Mouse (Mus musculus): ENCODE measurements at regions not wholly inside any gene's neighbourhood (a gene's known extent, or its start where the extent isn't known, plus 50 kb on each side); places are given as distances from the start of the nearest gene placed in this dataset.

GRCm38 (mm10) chr12:70732591-70732990, 92.7 kb upstream of the Frmd6 start:
- Histone ChIP-seq H3K36me3 (ENCODE audit: insufficient read depth, low read length) (no peaks in the 10 kb centered on the region), H3K4me2 (replicated peaks; ENCODE audit: low read depth, low read length) (no peak overlapping the region), H3K4me1 (ENCODE audit: insufficient read depth, low read depth, low read length) (no peaks in the 10 kb centered on the region; the same call in 1 of the 2 replicates), H3K27ac (ENCODE audit: low read length) (no peak overlapping the region), H3K4me3 (ENCODE audit: low read depth, low read length) (no peak overlapping the region), H3K9me3 (ENCODE audit: low read length) (no peaks in the 10 kb centered on the region), H3K9ac (replicated peaks; ENCODE audit: low read depth) (no peak overlapping the region), H3K27me3 (replicated peaks; ENCODE audit: insufficient read depth, low read length) (no peaks in the 10 kb centered on the region)
- 86% methylated on average over 3 of the region's 3 CpGs for WGBS
- ATAC-seq (no peak), DNase-seq (ENCODE audit: low spot score) (no peak)
- no peak for TF ChIP-seq EP300 (IDR thresholded peaks at IDR 0.05)
- TF ChIP-seq CTCF (IDR thresholded peaks at IDR 0.05): no peak

- ATAC-seq (no peak), DNase-seq (ENCODE audit: low spot score) (no peak)
- Histone ChIP-seq H3K36me3 (ENCODE audit: insufficient read depth, low read length) (no peaks in the 10 kb centered on the region), H3K4me2 (replicated peaks; ENCODE audit: low read depth, low read length) (no peak overlapping the region), H3K27me3 (replicated peaks; ENCODE audit: insufficient read depth, low read length) (no peaks in the 10 kb centered on the region), H3K9me3 (ENCODE audit: low read length) (no peaks in the 10 kb centered on the region), H3K4me3 (ENCODE audit: low read depth, low read length) (no peak overlapping the region), H3K4me1 (ENCODE audit: insufficient read depth, low read depth, low read length) (no peaks in the 10 kb centered on the region), H3K27ac (ENCODE audit: low read length) (no peak overlapping the region), H3K9ac (replicated peaks; ENCODE audit: low read depth) (no peak overlapping the region)
- no peak for TF ChIP-seq CTCF (IDR thresholded peaks at IDR 0.05)
- TF ChIP-seq EP300 (IDR thresholded peaks at IDR 0.05): no peak
- 51% methylated on average over 3 of the region's 3 CpGs for whole genome bisulfite sequencing
Observed at GRCm38 (mm10) chr12:70738554-70738953, 86.8 kb upstream of the Frmd6 start.

GRCm38 (mm10) chr12:70739316-70739715, 86.0 kb upstream of the Frmd6 start:
- no peak overlapping the region for H3K4me3 ChIP-seq (ENCODE audit: low read depth, low read length)
- TF ChIP-seq CTCF (IDR thresholded peaks at IDR 0.05) (no peak), EP300 (IDR thresholded peaks at IDR 0.05) (no peak)
- no peak overlapping the region for H3K27ac ChIP-seq (ENCODE audit: low read length)
- H3K4me1 ChIP-seq (ENCODE audit: insufficient read depth, low read depth, low read length): no peaks in the 10 kb centered on the region
- H3K4me2 ChIP-seq (replicated peaks; ENCODE audit: low read depth, low read length): no peak overlapping the region
- ATAC-seq (no peak), DNase-seq (ENCODE audit: low spot score) (no peak)
- H3K9me3 ChIP-seq (ENCODE audit: low read length): no peaks in the 10 kb centered on the region
- no peak overlapping the region for H3K9ac ChIP-seq (replicated peaks; ENCODE audit: low read depth)
- no peaks in the 10 kb centered on the region for H3K27me3 ChIP-seq (replicated peaks; ENCODE audit: insufficient read depth, low read length)
- 92% methylated on average over 6 of the region's 6 CpGs for WGBS
- H3K36me3 ChIP-seq (ENCODE audit: insufficient read depth, low read length): no peaks in the 10 kb centered on the region

GRCm38 (mm10) chr12:70739766-70740165, 85.5 kb upstream of the Frmd6 start:
- DNase-seq (ENCODE audit: low spot score): peak; percentile 10
- Histone ChIP-seq H3K27me3 (replicated peaks; ENCODE audit: insufficient read depth, low read length) (no peaks in the 10 kb centered on the region), H3K27ac (ENCODE audit: low read length) (no peak overlapping the region), H3K4me3 (ENCODE audit: low read depth, low read length) (no peak overlapping the region), H3K4me1 (ENCODE audit: insufficient read depth, low read depth, low read length) (no peaks in the 10 kb centered on the region), H3K9me3 (ENCODE audit: low read length) (no peaks in the 10 kb centered on the region), H3K4me2 (replicated peaks; ENCODE audit: low read depth, low read length) (no peak overlapping the region), H3K36me3 (ENCODE audit: insufficient read depth, low read length) (no peaks in the 10 kb centered on the region), H3K9ac (replicated peaks; ENCODE audit: low read depth) (no peak overlapping the region)
- 56% methylated on average over 7 of the region's 7 CpGs for WGBS
- ATAC-seq: no peak
- TF ChIP-seq EP300 (IDR thresholded peaks at IDR 0.05) (no peak), CTCF (IDR thresholded peaks at IDR 0.05) (no peak)

GRCm38 (mm10) chr12:70742836-70743235, 82.5 kb upstream of the Frmd6 start:
- TF ChIP-seq EP300 (IDR thresholded peaks at IDR 0.05) (no peak), CTCF (IDR thresholded peaks at IDR 0.05) (no peak)
- no peaks in the 10 kb centered on the region for H3K9me3 ChIP-seq (ENCODE audit: low read length)
- no peaks in the 10 kb centered on the region for H3K4me1 ChIP-seq (ENCODE audit: insufficient read depth, low read depth, low read length)
- H3K27me3 ChIP-seq (replicated peaks; ENCODE audit: insufficient read depth, low read length): no peaks in the 10 kb centered on the region
- H3K4me3 ChIP-seq (ENCODE audit: low read depth, low read length): no peak overlapping the region
- no peaks in the 10 kb centered on the region for H3K36me3 ChIP-seq (ENCODE audit: insufficient read depth, low read length)
- no peak for DNase-seq (ENCODE audit: low spot score)
- 71% methylated on average over 3 of the region's 3 CpGs for WGBS
- H3K4me2 ChIP-seq (replicated peaks; ENCODE audit: low read depth, low read length): no peak overlapping the region
- H3K9ac ChIP-seq (replicated peaks; ENCODE audit: low read depth): no peak overlapping the region
- no peak overlapping the region for H3K27ac ChIP-seq (ENCODE audit: low read length)
- no peak for ATAC-seq

- H3K9ac ChIP-seq (replicated peaks; ENCODE audit: low read depth): no peak overlapping the region
- H3K9me3 ChIP-seq (ENCODE audit: low read length): no peaks in the 10 kb centered on the region
- no peaks in the 10 kb centered on the region for H3K36me3 ChIP-seq (ENCODE audit: insufficient read depth, low read length)
- no peak overlapping the region for H3K27ac ChIP-seq (ENCODE audit: low read length)
- WGBS: 42% methylated on average over 2 of the region's 2 CpGs
- H3K4me1 ChIP-seq (ENCODE audit: insufficient read depth, low read depth, low read length): no peaks in the 10 kb centered on the region
- no peak overlapping the region for H3K4me3 ChIP-seq (ENCODE audit: low read depth, low read length)
- H3K27me3 ChIP-seq (replicated peaks; ENCODE audit: insufficient read depth, low read length): no peaks in the 10 kb centered on the region
- no peak for ATAC-seq
- DNase-seq (ENCODE audit: low spot score): no peak
- no peak for TF ChIP-seq EP300 (IDR thresholded peaks at IDR 0.05)
- TF ChIP-seq CTCF (IDR thresholded peaks at IDR 0.05): no peak
- no peak overlapping the region for H3K4me2 ChIP-seq (replicated peaks; ENCODE audit: low read depth, low read length)
Observed at GRCm38 (mm10) chr12:70745681-70746080, 79.6 kb upstream of the Frmd6 start.

GRCm38 (mm10) chr12:70749651-70750050, 75.7 kb upstream of the Frmd6 start:
- no peak for ATAC-seq
- Histone ChIP-seq H3K27ac (ENCODE audit: low read length) (no peak overlapping the region), H3K27me3 (replicated peaks; ENCODE audit: insufficient read depth, low read length) (no peaks in the 10 kb centered on the region), H3K36me3 (ENCODE audit: insufficient read depth, low read length) (no peaks in the 10 kb centered on the region), H3K4me3 (ENCODE audit: low read depth, low read length) (no peak overlapping the region), H3K4me2 (replicated peaks; ENCODE audit: low read depth, low read length) (no peak overlapping the region), H3K4me1 (ENCODE audit: insufficient read depth, low read depth, low read length) (peaks cover 7% of the 10 kb centered on the region; the same call in 1 of the 2 replicates), H3K9me3 (ENCODE audit: low read length) (no peaks in the 10 kb centered on the region), H3K9ac (replicated peaks; ENCODE audit: low read depth) (no peak overlapping the region)
- TF ChIP-seq CTCF (IDR thresholded peaks at IDR 0.05) (no peak), EP300 (IDR thresholded peaks at IDR 0.05) (no peak)
- WGBS: 73% methylated on average over 2 of the region's 2 CpGs
- no peak for DNase-seq (ENCODE audit: low spot score)
